Mouse (Mus musculus): ENCODE results near the gene Trak1.
A peak's percentile ranks its signal among the peaks of the same experiment; 100 is the strongest.

The Trak1 gene

DNA sequence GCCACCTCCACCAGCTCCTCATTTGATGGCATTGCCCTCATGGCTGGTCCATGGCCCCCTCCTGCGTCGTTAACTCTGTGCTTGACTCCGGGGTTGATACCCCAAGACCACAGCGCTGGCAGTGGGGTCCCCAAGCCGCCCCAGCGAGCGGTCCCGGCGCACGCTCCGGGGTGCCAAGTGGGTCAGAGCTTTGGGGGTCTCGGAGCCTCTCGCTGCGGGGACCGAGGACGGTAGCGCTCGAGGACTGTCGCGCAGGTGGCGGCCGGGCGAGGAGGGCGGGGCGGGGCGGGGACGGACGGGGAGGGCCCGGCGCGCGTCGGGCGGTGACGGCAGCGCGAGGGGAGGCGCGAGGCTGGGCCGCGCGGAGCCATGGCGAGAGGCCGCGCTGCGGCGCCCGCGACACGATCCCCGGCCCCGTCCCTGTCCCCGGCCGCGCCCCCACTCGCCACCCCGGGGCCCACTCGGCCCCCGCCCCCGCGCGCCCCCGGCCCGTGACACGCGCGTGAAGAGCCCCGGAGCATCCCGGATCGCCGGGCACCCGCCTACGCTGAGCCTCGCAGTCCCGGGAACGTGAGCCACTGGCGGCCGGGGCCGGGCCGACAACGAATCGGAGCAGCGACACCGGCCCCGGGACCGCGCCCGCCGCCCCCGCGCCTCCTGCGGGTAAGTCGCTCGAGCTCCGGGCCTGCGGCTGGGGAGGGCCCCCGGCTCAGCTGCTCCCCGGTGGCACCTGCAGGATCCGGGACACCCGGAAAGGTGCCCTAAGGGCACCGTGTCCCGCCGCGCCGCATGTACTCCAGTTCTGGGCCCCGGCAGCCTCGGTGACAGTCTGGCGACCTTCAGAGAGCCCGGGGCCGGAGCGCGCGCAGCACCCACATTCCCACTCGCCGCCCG, at the start of gene Trak1:
Trak1 (plus strand) TSS at position 332 of the 894 bp plus-strand sequence.
- peak; percentile 50 for ATAC-seq (ENCODE audit: insufficient number of reproducible peaks, low FRiP score, low TSS enrichment)

DNA sequence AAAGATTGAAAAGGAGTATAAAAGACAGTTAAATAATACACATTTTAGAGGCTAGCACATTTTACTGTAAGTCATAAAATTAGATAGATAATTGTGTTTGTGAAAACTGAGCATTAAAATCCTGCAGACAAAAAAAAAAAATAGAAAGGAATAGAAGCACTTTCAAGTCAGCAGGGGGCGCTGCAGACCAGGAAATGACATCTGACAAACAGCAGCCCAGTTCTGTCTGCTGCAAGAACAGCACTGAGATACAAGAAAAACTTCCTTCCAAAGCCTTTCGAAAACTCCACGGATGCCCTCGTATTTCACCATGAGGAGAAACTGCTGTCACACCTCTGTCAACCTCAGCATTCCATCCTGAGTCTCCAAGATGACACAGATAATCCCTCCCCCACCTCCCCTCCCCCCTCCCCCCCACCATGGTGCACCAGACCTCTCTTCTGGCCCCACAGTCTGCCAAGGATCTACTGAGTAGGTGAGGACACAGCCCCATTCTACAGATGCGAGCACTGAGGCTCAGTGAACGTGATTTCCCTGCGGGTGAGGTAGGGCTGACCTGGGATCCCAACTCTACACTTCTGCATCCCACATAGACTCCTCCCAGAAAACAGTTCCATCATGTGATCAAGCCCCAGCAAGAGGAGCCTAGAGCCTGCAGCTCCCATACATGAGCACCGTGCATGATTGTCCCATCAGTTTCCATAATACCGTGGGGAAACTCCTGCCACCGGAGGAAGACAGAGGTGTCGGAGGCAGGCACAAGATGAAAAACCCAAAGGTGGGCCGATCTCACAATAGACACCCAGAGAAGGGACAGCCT, 49.1 kb upstream of the Trak1 start:
- ATAC-seq (ENCODE audit: insufficient number of reproducible peaks, low FRiP score, low TSS enrichment) = no peak; the same call in 1 of the 2 replicates

DNA sequence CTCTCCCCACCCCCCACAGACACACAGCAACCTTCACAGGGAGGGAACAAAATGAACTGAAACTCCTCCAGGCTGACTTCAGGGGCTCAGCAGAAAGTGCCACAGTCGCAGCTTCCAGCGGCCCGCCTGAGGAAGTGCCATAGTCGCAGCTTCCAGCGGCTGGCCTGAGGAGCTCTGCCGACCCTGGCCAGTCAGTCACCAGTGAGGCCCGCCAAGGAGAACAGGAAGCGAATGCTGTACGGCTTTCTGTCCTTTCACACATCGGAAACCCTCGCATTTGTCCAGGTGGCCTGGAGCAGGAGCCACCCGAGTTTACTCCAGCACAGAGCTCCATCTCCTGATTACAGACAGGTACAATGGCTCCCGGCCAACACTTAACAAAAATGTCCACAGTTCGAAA, 47.5 kb upstream of the Trak1 start:
- no peak for ATAC-seq (ENCODE audit: insufficient number of reproducible peaks, low FRiP score, low TSS enrichment)

DNA sequence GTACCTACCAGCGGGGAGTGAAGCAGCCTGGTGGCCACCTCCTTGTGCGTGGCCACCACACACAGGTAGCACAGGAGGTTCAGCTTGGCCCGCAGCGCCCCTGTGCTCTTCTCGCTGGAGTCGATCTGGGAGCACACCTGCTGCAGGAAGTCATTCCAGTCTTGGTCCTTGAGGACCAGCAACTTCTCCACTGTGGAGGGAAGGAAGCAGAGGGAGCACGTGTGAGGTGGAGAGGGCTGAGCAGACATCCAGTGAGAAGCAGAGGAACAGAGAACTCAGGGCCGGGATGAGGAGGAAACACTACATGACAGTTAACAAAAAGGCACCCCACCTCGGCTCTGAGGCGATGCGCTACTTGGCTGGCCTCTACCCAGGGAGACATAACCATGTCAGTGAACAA, 46.4 kb upstream of the Trak1 start:
- no peak for ATAC-seq (ENCODE audit: insufficient number of reproducible peaks, low FRiP score, low TSS enrichment)

DNA sequence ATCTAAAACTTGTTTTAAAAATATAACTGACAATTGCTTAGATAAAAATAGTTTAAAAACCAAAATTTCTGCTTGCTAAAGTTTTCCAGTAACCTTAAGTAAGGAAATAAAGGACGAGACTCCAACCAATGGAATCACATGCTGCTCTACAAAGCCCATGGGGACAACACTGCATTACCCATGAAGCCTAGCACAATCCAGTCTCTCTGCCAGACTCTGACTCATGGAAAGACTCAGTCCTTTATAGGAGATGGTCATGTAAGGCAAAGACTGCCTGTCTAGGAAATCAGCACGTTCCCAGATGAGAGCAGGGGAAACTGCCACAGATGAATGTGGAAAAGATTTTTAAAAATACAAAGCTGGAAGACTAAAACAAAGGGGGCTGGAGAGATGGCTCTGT, 43.3 kb upstream of the Trak1 start:
- no peak for ATAC-seq (ENCODE audit: insufficient number of reproducible peaks, low FRiP score, low TSS enrichment)

DNA sequence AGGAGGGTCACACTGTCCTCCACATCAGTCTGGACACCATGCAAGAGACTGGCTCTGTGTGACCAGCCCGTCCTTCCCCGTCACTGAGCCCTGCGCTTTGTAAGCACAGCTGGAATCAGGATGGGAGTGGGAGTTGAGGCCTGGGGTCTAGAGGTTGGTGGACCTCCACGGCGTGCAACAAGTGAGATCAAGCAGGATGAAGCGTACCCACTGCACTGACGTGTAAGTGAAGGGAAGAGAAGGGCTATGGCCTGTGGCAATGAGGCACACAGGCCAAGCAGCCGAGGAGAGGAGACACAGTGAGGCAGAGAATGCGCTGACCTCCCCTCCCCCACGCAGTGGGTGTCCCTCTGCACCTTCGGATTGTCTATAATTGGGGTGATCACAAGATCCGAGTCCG, 42.5 kb upstream of the Trak1 start:
- no peak for ATAC-seq (ENCODE audit: insufficient number of reproducible peaks, low FRiP score, low TSS enrichment)

DNA sequence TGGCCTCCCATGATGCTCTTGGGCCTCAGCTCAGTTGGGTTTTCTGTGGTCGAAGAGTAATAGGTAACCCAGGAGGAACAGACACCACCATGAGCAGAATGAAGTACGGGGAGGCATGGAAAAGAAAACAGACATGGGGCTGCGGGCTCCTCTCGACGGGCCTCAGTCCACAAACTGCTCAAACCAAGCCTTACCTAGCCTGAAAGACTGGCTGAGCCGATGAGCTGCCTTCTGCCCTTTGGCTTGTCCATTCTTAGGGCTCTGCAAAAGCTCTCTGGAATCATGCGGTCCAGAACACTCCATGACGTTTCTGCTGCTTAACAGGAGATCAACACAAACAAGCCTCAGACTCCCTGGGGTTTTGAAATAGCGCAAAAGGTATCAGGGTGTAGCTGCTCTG, 40.2 kb upstream of the Trak1 start:
- ATAC-seq (ENCODE audit: insufficient number of reproducible peaks, low FRiP score, low TSS enrichment) = no peak

DNA sequence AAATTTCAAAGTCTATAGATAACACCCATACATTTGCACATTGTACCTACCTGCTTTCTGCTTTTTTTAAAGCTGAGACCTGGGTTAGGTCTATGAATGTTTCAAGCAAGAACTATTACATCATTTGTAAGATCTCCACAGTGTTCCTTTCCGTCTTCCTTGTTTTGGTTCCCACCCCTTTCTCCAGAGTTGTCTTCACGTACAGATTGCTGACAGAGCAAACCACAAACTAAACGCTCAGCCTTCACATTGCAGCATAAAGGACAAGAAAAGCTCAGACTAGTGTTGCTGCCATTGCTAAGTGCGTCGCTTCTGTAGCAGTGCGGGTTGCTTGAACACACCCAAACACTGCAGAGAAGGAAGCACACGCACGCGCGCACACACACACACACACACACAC, 32.0 kb upstream of the Trak1 start:
- no peak for ATAC-seq (ENCODE audit: insufficient number of reproducible peaks, low FRiP score, low TSS enrichment)

DNA sequence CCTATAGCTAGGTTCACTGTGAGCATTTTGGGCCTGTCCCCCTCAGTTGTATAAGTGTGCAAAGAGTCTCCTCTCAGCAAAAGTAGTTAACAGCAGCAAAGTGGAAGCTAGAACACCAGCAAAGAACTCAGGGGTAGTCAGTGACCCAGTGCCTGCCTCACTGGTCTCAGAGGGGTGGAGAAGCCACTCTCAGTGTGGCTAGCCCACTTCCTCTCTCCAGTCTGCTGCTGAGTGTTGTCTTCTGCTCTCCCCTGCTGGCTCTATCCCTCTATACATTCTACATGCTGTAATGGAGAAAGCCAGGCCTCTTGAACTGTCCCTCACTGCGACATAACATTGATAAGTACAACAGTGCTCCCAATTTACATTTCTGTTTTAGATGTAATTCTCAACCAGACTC, 26.2 kb upstream of the Trak1 start:
- no peak for ATAC-seq (ENCODE audit: insufficient number of reproducible peaks, low FRiP score, low TSS enrichment)

DNA sequence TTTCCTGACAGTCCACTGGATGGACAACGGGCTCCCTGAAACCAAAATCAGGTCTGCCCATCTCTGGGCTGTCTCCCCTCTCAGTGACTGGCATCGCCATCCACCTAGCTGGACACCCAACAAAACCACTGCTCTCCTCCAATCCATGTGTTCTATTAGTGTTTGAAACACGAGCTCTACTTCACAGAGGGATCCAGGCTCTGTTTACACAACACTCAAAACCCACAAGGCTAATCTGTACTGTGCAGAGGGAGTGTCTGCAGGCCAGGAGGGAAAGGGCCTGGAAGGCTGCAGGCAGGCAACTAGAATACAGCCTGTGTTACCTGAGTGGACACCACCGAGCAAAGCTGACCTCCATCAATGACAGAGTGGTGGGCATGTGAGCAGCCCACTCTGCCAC, 25.7 kb upstream of the Trak1 start:
- ATAC-seq (ENCODE audit: insufficient number of reproducible peaks, low FRiP score, low TSS enrichment) = no peak

DNA sequence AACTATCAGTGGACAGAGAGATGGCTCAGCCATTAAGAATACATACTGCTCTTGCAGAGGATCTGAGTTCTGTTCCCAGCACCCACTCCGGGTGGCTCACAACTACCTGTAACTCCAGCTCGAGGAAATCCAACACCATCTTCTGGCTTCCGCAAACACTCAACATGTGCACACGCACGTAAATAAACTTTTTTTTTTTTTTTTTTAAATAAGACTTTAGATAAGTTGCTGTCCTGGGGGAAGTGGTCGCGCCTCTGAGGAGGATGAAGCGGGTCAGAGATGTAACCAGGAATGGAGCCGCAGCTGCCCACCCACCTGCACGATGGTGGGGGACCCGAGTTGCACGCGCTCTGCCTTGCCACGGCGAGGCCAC, 20.6 kb upstream of the Trak1 start:
- ATAC-seq (ENCODE audit: insufficient number of reproducible peaks, low FRiP score, low TSS enrichment) = no peak

DNA sequence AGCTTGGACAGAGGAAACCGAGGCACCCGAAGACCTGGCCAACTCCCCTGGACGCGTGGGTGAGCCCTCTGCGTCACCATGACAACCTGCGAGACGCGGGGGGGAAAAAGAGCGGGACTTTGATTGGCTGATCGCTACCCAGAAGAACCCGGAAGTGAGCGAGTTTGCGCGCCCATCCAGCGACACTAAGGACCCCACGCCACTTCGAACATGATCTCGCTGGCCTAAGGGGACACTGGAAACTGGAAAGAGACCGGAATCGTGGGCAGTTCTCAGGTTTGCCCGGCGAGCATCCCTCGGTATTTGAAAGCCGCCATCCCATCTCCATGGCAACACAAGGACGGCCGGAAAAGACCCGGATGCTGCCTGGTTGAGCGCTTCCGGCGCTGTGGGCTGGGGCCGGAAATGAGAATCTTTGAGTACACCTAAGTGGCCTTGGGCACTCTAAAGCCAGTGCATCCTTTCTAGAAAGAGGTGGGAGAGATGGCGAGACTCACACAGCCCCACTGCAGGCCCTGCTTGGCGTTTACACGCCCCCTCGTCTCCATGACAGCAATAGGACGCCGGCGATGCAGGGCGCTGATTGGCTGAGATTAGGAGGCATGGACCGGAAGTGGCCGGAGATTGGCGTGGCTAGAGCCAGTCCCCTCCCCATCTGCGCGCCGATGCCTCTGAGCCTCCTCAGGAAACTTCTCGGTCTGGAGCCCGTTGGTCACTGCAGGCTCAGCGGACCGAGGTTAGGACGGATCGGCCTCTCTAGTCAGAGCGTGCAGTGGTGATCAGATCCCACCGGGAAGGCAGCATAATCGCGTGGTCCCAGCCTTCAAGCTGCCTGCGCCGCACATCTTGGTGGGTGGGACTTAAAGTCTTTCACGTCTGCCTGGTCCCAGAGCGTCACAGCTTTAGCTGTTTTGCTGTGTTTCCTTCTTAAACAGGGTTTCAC, 19.9 kb upstream of the Trak1 start, which contains the start of gene Ulk4:
Ulk4 (minus strand) TSS at position 80 of the 943 bp plus-strand sequence.
- ATAC-seq (ENCODE audit: insufficient number of reproducible peaks, low FRiP score, low TSS enrichment) = peak; percentile 93

DNA sequence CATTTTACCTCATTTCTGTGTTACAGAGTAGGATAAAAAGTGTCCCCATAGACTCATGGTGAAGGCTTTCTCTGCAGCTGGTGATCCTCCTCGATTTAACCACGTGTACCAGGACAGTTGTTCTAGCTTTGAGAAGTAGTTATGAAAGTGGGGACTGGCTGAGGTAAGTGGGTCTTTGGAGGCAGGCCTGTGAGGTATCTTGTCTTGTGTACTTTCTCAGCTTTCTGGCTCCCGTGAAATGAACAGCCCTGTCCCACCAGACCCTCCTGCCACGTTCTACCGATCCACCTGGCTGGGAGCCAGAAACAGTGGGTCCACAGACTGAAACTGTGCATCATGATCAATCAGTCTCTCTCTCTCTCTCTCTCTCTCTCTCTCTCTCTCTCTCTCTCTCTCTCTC, 18.1 kb upstream of the Trak1 start:
- no peak for ATAC-seq (ENCODE audit: insufficient number of reproducible peaks, low FRiP score, low TSS enrichment)

DNA sequence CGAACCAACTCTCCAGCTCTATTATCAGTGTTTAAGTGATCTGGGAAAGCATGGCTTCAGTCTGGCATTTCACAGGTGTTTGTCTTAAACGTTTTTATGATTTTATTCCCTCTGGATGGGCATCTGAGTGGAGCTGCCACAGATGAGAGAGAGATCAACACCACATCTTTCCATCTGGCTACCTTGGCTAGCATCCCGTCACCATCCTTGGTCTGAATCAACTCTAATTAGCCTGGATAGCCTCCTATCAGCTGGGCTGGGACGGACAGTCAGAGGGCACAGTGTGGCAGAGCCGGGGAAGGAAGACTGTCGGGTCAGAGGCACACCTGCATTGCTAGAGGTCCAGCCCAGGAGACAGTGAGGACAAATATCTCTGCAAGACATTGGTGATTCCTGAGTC, 15.4 kb upstream of the Trak1 start:
- no peak for ATAC-seq (ENCODE audit: insufficient number of reproducible peaks, low FRiP score, low TSS enrichment)

DNA sequence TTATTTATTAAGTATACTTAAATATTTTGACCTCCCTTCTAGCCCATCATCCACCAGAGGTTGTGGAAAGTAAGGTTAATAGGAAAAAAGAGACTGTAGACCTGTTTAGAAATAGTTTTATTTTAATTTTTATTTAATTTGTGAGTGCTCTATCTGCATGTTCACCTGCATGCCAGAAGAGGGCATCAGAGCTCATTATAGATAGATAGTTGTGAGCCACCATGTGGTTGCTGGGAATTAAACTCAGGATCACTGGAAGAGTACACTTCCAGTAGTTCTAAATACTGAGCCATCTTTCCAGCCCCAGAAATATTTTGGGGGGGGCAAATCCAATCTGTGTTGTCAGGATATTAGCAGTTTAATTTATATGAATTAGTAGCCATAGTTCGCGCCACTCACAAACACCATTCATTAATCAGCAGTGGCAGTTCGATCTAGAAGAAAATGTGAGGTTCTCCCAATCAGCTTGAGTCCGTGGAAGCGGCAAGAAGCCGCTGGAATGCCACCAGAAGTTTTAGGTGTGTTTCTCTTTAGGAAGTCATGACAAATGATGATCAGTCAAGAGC, 13.6 kb upstream of the Trak1 start:
- ATAC-seq (ENCODE audit: insufficient number of reproducible peaks, low FRiP score, low TSS enrichment) = no peak

DNA sequence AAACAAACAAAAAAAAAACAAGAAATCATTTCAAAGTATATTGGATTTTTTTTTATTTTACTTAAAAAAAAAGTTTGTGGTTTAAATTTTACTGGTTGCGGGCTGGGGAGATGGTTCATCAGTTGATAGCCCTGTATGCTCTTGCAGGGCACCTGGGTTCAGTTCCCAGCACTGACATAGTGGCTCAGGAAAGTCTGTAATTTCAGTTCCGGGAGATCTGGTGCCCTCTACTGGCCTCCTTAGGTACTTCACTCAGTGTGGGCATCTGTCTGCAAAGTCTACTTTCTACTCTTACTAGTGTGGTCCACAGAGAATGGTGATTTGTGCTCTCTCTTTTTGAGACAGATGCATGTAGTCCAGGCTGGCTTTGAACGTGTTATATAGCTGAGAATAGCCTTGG, 12.9 kb upstream of the Trak1 start:
- no peak for ATAC-seq (ENCODE audit: insufficient number of reproducible peaks, low FRiP score, low TSS enrichment)

DNA sequence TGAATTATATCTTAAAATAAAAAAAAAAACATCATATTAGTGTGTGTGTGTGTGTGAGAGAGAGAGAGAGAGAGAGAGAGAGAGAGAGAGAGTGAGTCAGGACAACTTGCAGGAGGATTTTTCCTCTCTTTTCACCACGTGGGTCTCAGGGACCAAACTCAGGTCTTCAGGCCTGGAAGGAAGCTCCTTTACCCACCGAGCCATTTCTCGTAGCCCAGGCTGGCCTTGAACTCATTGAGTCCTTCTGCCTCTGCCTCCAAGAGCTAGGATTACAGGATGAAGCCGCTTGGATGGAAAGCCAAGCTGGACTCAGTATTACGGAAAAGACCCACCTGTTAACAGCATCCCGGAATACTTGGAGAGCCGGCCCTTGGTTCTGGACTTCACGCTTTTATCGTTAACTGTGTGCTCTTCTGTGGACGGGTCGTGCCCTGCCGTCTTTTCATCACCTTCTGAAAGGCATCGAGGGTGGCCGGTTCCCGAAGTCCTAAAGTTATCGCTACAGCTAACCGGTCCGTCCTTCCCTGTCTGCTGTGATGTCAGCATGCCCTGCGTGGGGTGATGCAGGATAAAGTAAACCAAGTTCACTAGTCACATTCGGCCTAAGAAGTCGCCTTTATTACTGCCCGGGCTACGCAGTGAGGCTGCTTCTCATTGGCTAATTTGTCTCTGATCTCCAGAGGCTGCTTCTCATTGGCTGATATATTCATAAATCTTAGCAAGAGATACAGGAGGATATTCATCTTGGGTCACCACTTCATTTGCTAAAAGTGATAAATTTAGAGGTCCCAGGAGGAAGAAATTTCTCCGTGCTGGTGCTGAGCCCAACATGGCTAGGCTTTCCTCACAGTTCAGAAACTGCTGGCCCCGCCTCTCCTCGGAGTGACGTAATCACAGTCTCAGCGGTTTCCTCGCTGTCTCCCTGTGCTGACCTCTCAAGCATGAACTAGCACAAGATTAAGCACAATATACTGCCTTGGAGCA, 11.7 kb upstream of the Trak1 start:
- ATAC-seq (ENCODE audit: insufficient number of reproducible peaks, low FRiP score, low TSS enrichment) = peak; percentile 49; the same call in 1 of the 2 replicates

DNA sequence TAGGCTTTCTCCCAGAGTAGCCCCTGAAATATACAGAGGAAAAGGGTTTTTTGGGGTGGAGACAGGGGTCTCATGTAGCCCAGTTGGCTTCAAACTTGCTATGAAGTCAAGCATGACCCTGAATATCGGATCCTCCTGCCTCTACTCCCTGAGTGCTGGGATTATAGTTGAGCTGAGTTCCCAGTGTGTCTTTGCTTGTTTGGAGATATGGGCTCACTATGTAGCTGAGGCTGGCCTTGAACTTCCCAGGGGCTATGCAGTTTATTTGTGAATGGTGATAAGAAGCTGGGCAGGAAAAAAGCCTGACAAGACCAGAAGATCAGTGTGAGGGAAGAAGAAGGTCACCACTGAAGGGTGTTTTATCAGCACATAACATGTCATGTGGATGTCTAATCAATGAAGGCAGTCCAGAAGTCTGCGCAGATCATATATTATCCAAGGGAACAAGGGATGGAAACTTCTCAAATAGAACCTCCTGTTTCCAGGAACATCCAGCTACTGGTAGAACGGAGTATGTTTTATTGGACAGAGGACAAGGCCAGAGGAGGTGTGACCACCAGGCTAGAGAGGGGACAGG, 10.9 kb upstream of the Trak1 start:
- no peak for ATAC-seq (ENCODE audit: insufficient number of reproducible peaks, low FRiP score, low TSS enrichment)

DNA sequence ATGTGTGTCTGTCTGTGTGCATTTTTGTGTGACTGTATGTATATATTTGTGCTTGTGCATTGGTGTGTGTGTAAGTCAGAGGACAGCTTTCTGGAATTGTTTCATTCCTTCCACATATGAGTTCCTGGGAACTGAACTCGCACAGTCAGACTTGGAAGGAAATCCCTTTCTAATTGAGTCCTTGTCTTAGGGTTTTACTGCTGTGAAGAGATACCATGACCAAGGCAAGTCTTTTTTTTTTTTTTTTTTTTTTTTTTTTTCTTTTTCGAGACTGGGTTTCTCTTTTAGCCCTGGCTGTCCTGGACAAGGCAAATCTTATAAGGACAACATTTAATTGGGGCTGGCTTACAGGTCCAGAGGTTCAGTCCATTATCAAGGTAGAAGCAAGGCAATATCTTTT, 6.0 kb upstream of the Trak1 start:
- no peak for ATAC-seq (ENCODE audit: insufficient number of reproducible peaks, low FRiP score, low TSS enrichment)
